Mouse (Mus musculus) forebrain, postnatal 0 days (tissue): ENCODE measurements around the gene Dnajc9. TPM values are rescaled to one million over a fixed set of nuclear protein-coding genes. Genes with fewer than 3 reads are reported as not detected.

Experiments used
- ATAC-seq: fragments of 200-750 bp; cut with Nextera tagmentation; 2 replicates; pipeline ENCODE4 v1.8.0; 2017; ENCODE audit warnings: mild to moderate bottlenecking, moderate library complexity
- DNase-seq: peaks from one replicate; pipeline ENCODE4 v3.0.0-alpha.2; 2015
- H3K27ac ChIP-seq: fragments of 300-500 bp; sonication (generic); 2 replicates; pipeline ENCODE4 v1.5.1; 2014; ENCODE audit warnings: low read depth, mild to moderate bottlenecking, antibody characterized with exemption, low read length, moderate library complexity, mixed read lengths
- H3K27me3 ChIP-seq: fragments of 300-500 bp; sonication (generic); 2 replicates; pipeline ENCODE4 v1.6.1; 2014; ENCODE audit warnings: mild to moderate bottlenecking, low read length, mixed read lengths; ENCODE audit not compliant: insufficient read depth
- H3K36me3 ChIP-seq: fragments of 300-500 bp; sonication (generic); 2 replicates; pipeline ENCODE4 v1.6.1; 2014; ENCODE audit warnings: mild to moderate bottlenecking, moderate library complexity; ENCODE audit not compliant: insufficient read depth
- H3K4me1 ChIP-seq: fragments of 300-500 bp; sonication (generic); 2 replicates; pipeline ENCODE4 v1.6.1; 2014; ENCODE audit warnings: antibody characterized with exemption; ENCODE audit not compliant: insufficient read depth
- H3K4me2 ChIP-seq: fragments of 300-500 bp; sonication (generic); 2 replicates; pipeline ENCODE4 v1.6.1; 2014; ENCODE audit warnings: low read depth, mild to moderate bottlenecking, moderate library complexity
- H3K4me3 ChIP-seq: fragments of 300-500 bp; sonication (generic); 2 replicates; pipeline ENCODE4 v1.5.1; 2014; ENCODE audit warnings: low read depth, low read length, mixed read lengths
- H3K9ac ChIP-seq: fragments of 300-500 bp; sonication (generic); 2 replicates; pipeline ENCODE4 v1.6.1; 2014; ENCODE audit warnings: mild to moderate bottlenecking
- H3K9me3 ChIP-seq: fragments of 300-500 bp; sonication (generic); 2 replicates; pipeline ENCODE4 v1.6.1; 2016; ENCODE audit warnings: low read length
- CTCF ChIP-seq: sonication (generic); IDR thresholded peaks from 2 replicates; pipeline ENCODE4 v1.5.1; 2016; ENCODE audit warnings: antibody characterized with exemption, control low read depth, low read depth
- WGBS: fragments of 180-500 bp; shearing (Covaris S2); extraction: QIAGEN DNeasy Blood & Tissue Kit; methylation state at CpG from one replicate; pipeline ENCODE4 v1.1.7; 2014; 5-methylcytosine and 5-hydroxymethylcytosine counted together
- polyA plus RNA-seq: library from polyadenylated mRNA; unstranded; fragments of >200 nt; fragmentation: Nextera tagmentation; extraction: Ambion mirVana; gene quantifications from 2 replicates; pipeline ENCODE4 v1.2.1, GENCODE M21; 2015
- total RNA-seq: library from RNA; depleted of rRNA; stranded (reverse); fragments of >200 nt; gene quantifications from 2 replicates; pipeline ENCODE4 v1.2.3, GENCODE M21; 2014; rRNA removed

The Dnajc9 gene
- total RNA-seq = 69.2 and 74.1 TPM in 2 replicates
- polyA plus RNA-seq = 112 and 115 TPM in 2 replicates

GRCm38 (mm10) chr14:20388441-20389129 lies at the start of gene Dnajc9:
Dnajc9 (minus strand) TSS chr14:20388910.
- Histone ChIP-seq H3K36me3 (peaks cover 24% of the 10 kb centered on the region), H3K4me2 (peak within 1 kb of the TSS; percentile 69), H3K4me1 (peaks cover 7% of the 10 kb centered on the region; the same call in 1 of the 2 replicates), H3K27ac (peak within 1 kb of the TSS; percentile 82), H3K4me3 (peak within 1 kb of the TSS; percentile 81), H3K9ac (peak within 1 kb of the TSS; percentile 63), H3K27me3 (no peaks in the 10 kb centered on the region), H3K9me3 (no peaks in the 10 kb centered on the region)
- peak; percentile 23; the same call in 1 of the 2 replicates for TF ChIP-seq CTCF
- ATAC-seq (peak; percentile 64), DNase-seq (peak; percentile 94)
- WGBS = 1% methylated on average over 59 of the region's 59 CpGs

GRCm38 (mm10) chr14:20436976-20437375 lies 48.3 kb upstream of the Dnajc9 start:
- 70% methylated on average over 6 of the region's 6 CpGs for WGBS
- no peak overlapping the region for H3K9ac ChIP-seq
- TF ChIP-seq CTCF = no peak
- DNase-seq (no peak), ATAC-seq (no peak)
- no peak overlapping the region for H3K4me3 ChIP-seq
- no peaks in the 10 kb centered on the region for H3K4me1 ChIP-seq
- no peaks in the 10 kb centered on the region for H3K9me3 ChIP-seq
- H3K4me2 ChIP-seq = no peak overlapping the region
- no peaks in the 10 kb centered on the region for H3K27me3 ChIP-seq
- no peaks in the 10 kb centered on the region for H3K36me3 ChIP-seq
- H3K27ac ChIP-seq = no peak overlapping the region

- ATAC-seq = no peak
Measured at GRCm38 (mm10) chr14:20432420-20432819, 43.7 kb upstream of the Dnajc9 start.

GRCm38 (mm10) chr14:20431726-20432125 lies 43.0 kb upstream of the Dnajc9 start:
- WGBS = 83% methylated on average over 6 of the region's 6 CpGs
- Histone ChIP-seq H3K4me3 (no peak overlapping the region), H3K27ac (no peak overlapping the region), H3K4me1 (no peaks in the 10 kb centered on the region), H3K9ac (no peak overlapping the region), H3K9me3 (no peaks in the 10 kb centered on the region), H3K27me3 (no peaks in the 10 kb centered on the region), H3K36me3 (no peaks in the 10 kb centered on the region), H3K4me2 (no peak overlapping the region)
- ATAC-seq (no peak), DNase-seq (no peak)
- TF ChIP-seq CTCF = no peak

More at GRCm38 (mm10) chr14:20432420-20432819, 43.7 kb upstream of the Dnajc9 start:
- Histone ChIP-seq H3K4me2 (no peak overlapping the region), H3K4me1 (no peaks in the 10 kb centered on the region), H3K4me3 (no peak overlapping the region), H3K9me3 (no peaks in the 10 kb centered on the region), H3K27ac (no peak overlapping the region), H3K27me3 (no peaks in the 10 kb centered on the region), H3K9ac (no peak overlapping the region), H3K36me3 (no peaks in the 10 kb centered on the region)
- WGBS = 89% methylated on average over 4 of the region's 4 CpGs
- no peak for TF ChIP-seq CTCF
- no peak for DNase-seq

GRCm38 (mm10) chr14:20429833-20430232 lies 41.1 kb upstream of the Dnajc9 start:
- Histone ChIP-seq H3K4me2 (no peak overlapping the region), H3K4me1 (no peaks in the 10 kb centered on the region), H3K4me3 (no peak overlapping the region), H3K9me3 (no peaks in the 10 kb centered on the region), H3K36me3 (no peaks in the 10 kb centered on the region), H3K27me3 (no peaks in the 10 kb centered on the region), H3K9ac (no peak overlapping the region), H3K27ac (no peak overlapping the region)
- no peak for ATAC-seq
- DNase-seq = no peak
- WGBS = 71% methylated on average over 1 of the region's 1 CpGs
- no peak for TF ChIP-seq CTCF

GRCm38 (mm10) chr14:20428593-20428992 lies 39.9 kb upstream of the Dnajc9 start:
- H3K9me3 ChIP-seq = no peaks in the 10 kb centered on the region
- H3K36me3 ChIP-seq = no peaks in the 10 kb centered on the region
- no peak for TF ChIP-seq CTCF
- no peak overlapping the region for H3K27ac ChIP-seq
- ATAC-seq = no peak
- 31% methylated on average over 1 of the region's 1 CpGs for WGBS
- no peaks in the 10 kb centered on the region for H3K27me3 ChIP-seq
- H3K4me3 ChIP-seq = no peak overlapping the region
- H3K9ac ChIP-seq = no peak overlapping the region
- H3K4me1 ChIP-seq = no peaks in the 10 kb centered on the region
- no peak overlapping the region for H3K4me2 ChIP-seq
- no peak for DNase-seq

GRCm38 (mm10) chr14:20423046-20423445 lies 34.3 kb upstream of the Dnajc9 start:
- Histone ChIP-seq H3K9ac (no peak overlapping the region), H3K9me3 (no peaks in the 10 kb centered on the region), H3K27me3 (no peaks in the 10 kb centered on the region), H3K36me3 (no peaks in the 10 kb centered on the region), H3K4me1 (no peaks in the 10 kb centered on the region), H3K27ac (no peak overlapping the region), H3K4me2 (no peak overlapping the region), H3K4me3 (no peak overlapping the region)
- 88% methylated on average over 6 of the region's 6 CpGs for WGBS
- ATAC-seq = no peak
- DNase-seq = no peak
- no peak for TF ChIP-seq CTCF
